Mouse (Mus musculus) hindbrain, embryonic 12.5 days (tissue): ENCODE measurements at regions not wholly inside any gene's neighbourhood (a gene's known extent, or its start where the extent isn't known, plus 50 kb on each side); places are given as distances from the start of the nearest gene placed in this dataset.

Source experiments
- ATAC-seq: fragments of 200-750 bp; cut with Nextera tagmentation; 2 replicates; pipeline ENCODE4 v1.8.0; 2017; ENCODE audit warnings: moderate TSS enrichment; ENCODE audit not compliant: low FRiP score
- H3K27ac ChIP-seq: fragments of 300-500 bp; sonication (generic); 2 replicates; pipeline ENCODE4 v1.5.1; 2016; ENCODE audit warnings: mild to moderate bottlenecking
- H3K27me3 ChIP-seq: fragments of 300-500 bp; sonication (generic); 2 replicates; pipeline ENCODE4 v1.6.1; 2016; ENCODE audit warnings: mild to moderate bottlenecking
- H3K36me3 ChIP-seq: fragments of 300-500 bp; sonication (generic); 2 replicates; pipeline ENCODE4 v1.6.1; 2016; ENCODE audit warnings: mild to moderate bottlenecking
- H3K4me1 ChIP-seq: fragments of 300-500 bp; sonication (generic); 2 replicates; pipeline ENCODE4 v1.6.1; 2016
- H3K4me2 ChIP-seq: fragments of 300-500 bp; sonication (generic); replicated peaks from 2 replicates; pipeline ENCODE4 v1.6.1; 2016; ENCODE audit warnings: mild to moderate bottlenecking
- H3K4me3 ChIP-seq: fragments of 300-500 bp; sonication (generic); 2 replicates; pipeline ENCODE4 v1.5.1; 2016; ENCODE audit warnings: mild to moderate bottlenecking
- H3K9ac ChIP-seq: fragments of 300-500 bp; sonication (generic); 2 replicates; pipeline ENCODE4 v1.6.1; 2016; ENCODE audit warnings: mild to moderate bottlenecking, moderate library complexity
- H3K9me3 ChIP-seq: fragments of 300-500 bp; sonication (generic); replicated peaks from 2 replicates; pipeline ENCODE4 v1.6.1; 2016; ENCODE audit warnings: mild to moderate bottlenecking
- WGBS: fragments of 180-500 bp; shearing (Covaris S2); methylation state at CpG from one replicate; pipeline ENCODE4 v1.1.7; 2016; 5-methylcytosine and 5-hydroxymethylcytosine counted together

- Histone ChIP-seq H3K9ac (no peak overlapping the region), H3K27me3 (no peaks in the 10 kb centered on the region), H3K27ac (no peak overlapping the region), H3K9me3 (0 out of 2 replicates have a peak, but pooled peaks cover 6% of the 10 kb centered on the region), H3K4me3 (no peak overlapping the region), H3K4me2 (no peak overlapping the region), H3K36me3 (no peaks in the 10 kb centered on the region), H3K4me1 (peaks cover 9% of the 10 kb centered on the region)
- ATAC-seq: peak; percentile 63; the same call in 1 of the 2 replicates
- 64% methylated on average over 6 of the region's 6 CpGs for WGBS
Measured at GRCm38 (mm10) chr9:61862071-61862480, 52.3 kb downstream of the Rplp1 start.

DNA sequence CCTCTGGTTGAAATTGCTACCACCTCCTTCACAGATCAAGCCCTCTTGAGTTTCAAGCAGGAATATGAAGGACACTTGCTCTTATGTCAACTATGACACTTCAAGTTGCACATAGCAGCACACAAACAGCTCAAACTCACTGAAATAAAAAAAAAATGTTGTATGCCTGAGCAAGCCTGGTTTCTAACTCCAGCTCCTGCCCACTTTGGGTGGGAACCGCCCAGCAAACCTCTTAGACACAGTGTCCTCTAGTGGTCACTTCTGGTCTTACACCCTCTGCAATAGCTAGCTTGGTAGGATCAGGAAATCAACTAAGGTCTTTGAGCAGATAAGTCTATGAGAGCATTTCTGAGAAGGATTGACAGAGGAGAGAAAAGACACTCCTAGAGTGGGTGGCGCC, 54.2 kb downstream of the Rplp1 start:
- Histone ChIP-seq H3K36me3 (no peaks in the 10 kb centered on the region), H3K27me3 (no peaks in the 10 kb centered on the region), H3K4me1 (peaks cover 14% of the 10 kb centered on the region), H3K4me2 (no peak overlapping the region), H3K4me3 (no peak overlapping the region), H3K9ac (no peak overlapping the region), H3K27ac (no peak overlapping the region), H3K9me3 (0 out of 2 replicates have a peak, but pooled peaks cover 6% of the 10 kb centered on the region)
- WGBS: 16% methylated on average over 2 of the region's 2 CpGs
- no peak for ATAC-seq

DNA sequence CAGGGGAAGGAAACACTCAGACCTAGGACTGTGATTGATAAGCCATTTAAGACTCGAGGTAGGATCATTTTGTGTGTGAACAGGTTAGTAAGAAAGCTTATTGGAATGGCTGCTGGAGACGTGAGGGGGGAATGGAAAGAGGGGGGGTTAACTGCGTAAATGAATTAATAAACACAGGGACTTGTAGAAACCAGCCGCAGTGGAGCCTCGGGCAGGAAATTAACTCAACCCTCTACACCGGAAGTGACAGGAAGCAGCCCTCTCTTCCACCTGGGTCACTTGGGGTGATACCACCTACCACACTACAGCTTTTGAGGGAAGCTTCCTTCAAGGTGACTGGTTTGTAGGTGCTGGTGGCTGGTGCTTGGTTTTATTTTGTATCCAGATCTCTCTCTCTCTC, 54.9 kb downstream of the Rplp1 start:
- Histone ChIP-seq H3K36me3 (no peaks in the 10 kb centered on the region), H3K4me3 (no peak overlapping the region), H3K27me3 (no peaks in the 10 kb centered on the region), H3K9me3 (0 out of 2 replicates have a peak, but pooled peaks cover 6% of the 10 kb centered on the region), H3K4me2 (no peak overlapping the region), H3K4me1 (peaks cover 14% of the 10 kb centered on the region), H3K27ac (no peak overlapping the region), H3K9ac (no peak overlapping the region)
- no peak for ATAC-seq
- 58% methylated on average over 6 of the region's 6 CpGs for WGBS

GRCm38 (mm10) chr9:61857817-61858216, 56.5 kb downstream of the Rplp1 start:
- H3K4me3 ChIP-seq: no peak overlapping the region
- H3K27ac ChIP-seq: no peak overlapping the region
- H3K9me3 ChIP-seq: no peaks in the 10 kb centered on the region
- H3K4me2 ChIP-seq: no peak overlapping the region
- H3K4me1 ChIP-seq: peaks cover 14% of the 10 kb centered on the region
- WGBS: 90% methylated on average over 6 of the region's 6 CpGs
- H3K9ac ChIP-seq: no peak overlapping the region
- ATAC-seq: no peak
- no peaks in the 10 kb centered on the region for H3K36me3 ChIP-seq
- H3K27me3 ChIP-seq: no peaks in the 10 kb centered on the region

GRCm38 (mm10) chr9:61856686-61857085, 57.7 kb downstream of the Rplp1 start:
- H3K4me1 ChIP-seq: peaks cover 14% of the 10 kb centered on the region
- no peaks in the 10 kb centered on the region for H3K36me3 ChIP-seq
- ATAC-seq: no peak
- H3K4me3 ChIP-seq: no peak overlapping the region
- WGBS: 95% methylated on average over 1 of the region's 1 CpGs
- no peaks in the 10 kb centered on the region for H3K27me3 ChIP-seq
- no peak overlapping the region for H3K27ac ChIP-seq
- H3K9me3 ChIP-seq: 0 out of 2 replicates have a peak, but pooled peaks cover 3% of the 10 kb centered on the region
- no peak overlapping the region for H3K9ac ChIP-seq
- H3K4me2 ChIP-seq: no peak overlapping the region

GRCm38 (mm10) chr9:61855686-61856085, 58.7 kb downstream of the Rplp1 start:
- Histone ChIP-seq H3K4me3 (no peak overlapping the region), H3K9ac (no peak overlapping the region), H3K4me1 (peaks cover 14% of the 10 kb centered on the region), H3K27me3 (no peaks in the 10 kb centered on the region), H3K36me3 (no peaks in the 10 kb centered on the region), H3K27ac (no peak overlapping the region), H3K4me2 (no peak overlapping the region), H3K9me3 (0 out of 2 replicates have a peak, but pooled peaks cover 3% of the 10 kb centered on the region)
- WGBS: 61% methylated on average over 11 of the region's 11 CpGs
- no peak for ATAC-seq

DNA sequence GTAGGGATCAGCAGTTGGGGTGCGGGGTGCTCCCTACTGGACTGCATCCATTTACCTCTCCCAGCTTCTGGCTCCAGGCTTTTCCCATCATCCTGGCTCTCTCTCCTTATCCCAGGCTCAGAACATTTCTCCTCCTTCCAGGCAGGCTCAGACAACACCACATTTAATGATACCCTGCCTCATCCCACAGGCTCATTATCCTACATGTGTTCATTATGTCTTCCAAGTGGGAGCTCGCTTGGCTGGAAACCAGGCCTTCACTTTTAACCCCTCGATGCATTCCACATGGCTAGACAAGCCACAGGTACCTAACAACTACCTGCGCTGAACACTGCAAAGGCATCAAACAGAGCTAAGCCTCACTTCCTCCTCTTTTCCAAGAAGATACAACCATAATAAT, 60.5 kb downstream of the Rplp1 start:
- H3K9me3 ChIP-seq: 0 out of 2 replicates have a peak, but pooled peaks cover 3% of the 10 kb centered on the region
- no peaks in the 10 kb centered on the region for H3K36me3 ChIP-seq
- 84% methylated on average over 4 of the region's 4 CpGs for WGBS
- H3K4me1 ChIP-seq: peaks cover 5% of the 10 kb centered on the region; the same call in 1 of the 2 replicates
- H3K27me3 ChIP-seq: no peaks in the 10 kb centered on the region
- no peak for ATAC-seq
- no peak overlapping the region for H3K9ac ChIP-seq
- H3K4me2 ChIP-seq: no peak overlapping the region
- no peak overlapping the region for H3K4me3 ChIP-seq
- no peak overlapping the region for H3K27ac ChIP-seq

- no peaks in the 10 kb centered on the region for H3K27me3 ChIP-seq
- no peaks in the 10 kb centered on the region for H3K36me3 ChIP-seq
- H3K4me2 ChIP-seq: no peak overlapping the region
- no peak overlapping the region for H3K4me3 ChIP-seq
- 96% methylated on average over 3 of the region's 3 CpGs for WGBS
- peaks cover 5% of the 10 kb centered on the region; the same call in 1 of the 2 replicates for H3K4me1 ChIP-seq
- no peak overlapping the region for H3K27ac ChIP-seq
- H3K9me3 ChIP-seq: 0 out of 2 replicates have a peak, but pooled peaks cover 3% of the 10 kb centered on the region
- ATAC-seq: no peak
- H3K9ac ChIP-seq: no peak overlapping the region
Measured at GRCm38 (mm10) chr9:61851331-61851730, 63.0 kb downstream of the Rplp1 start.

GRCm38 (mm10) chr9:61848401-61848800, 65.9 kb downstream of the Rplp1 start:
- Histone ChIP-seq H3K36me3 (no peaks in the 10 kb centered on the region), H3K4me3 (no peak overlapping the region), H3K27ac (no peak overlapping the region), H3K27me3 (no peaks in the 10 kb centered on the region), H3K9me3 (0 out of 2 replicates have a peak, but pooled peaks cover 3% of the 10 kb centered on the region), H3K9ac (no peak overlapping the region), H3K4me2 (no peak overlapping the region), H3K4me1 (no peaks in the 10 kb centered on the region)
- ATAC-seq: no peak
- 75% methylated on average over 2 of the region's 2 CpGs for WGBS

GRCm38 (mm10) chr9:61847496-61847895, 66.8 kb downstream of the Rplp1 start:
- no peak for ATAC-seq
- Histone ChIP-seq H3K27ac (no peak overlapping the region), H3K9ac (no peak overlapping the region), H3K4me2 (no peak overlapping the region), H3K4me1 (no peaks in the 10 kb centered on the region), H3K27me3 (no peaks in the 10 kb centered on the region), H3K36me3 (no peaks in the 10 kb centered on the region), H3K4me3 (no peak overlapping the region), H3K9me3 (no peaks in the 10 kb centered on the region)

- Histone ChIP-seq H3K9me3 (no peaks in the 10 kb centered on the region), H3K4me1 (no peaks in the 10 kb centered on the region), H3K4me3 (no peak overlapping the region), H3K27ac (no peak overlapping the region), H3K9ac (no peak overlapping the region), H3K36me3 (no peaks in the 10 kb centered on the region), H3K4me2 (no peak overlapping the region), H3K27me3 (no peaks in the 10 kb centered on the region; the same call in 1 of the 2 replicates)
- ATAC-seq: no peak
- WGBS: 87% methylated on average over 5 of the region's 5 CpGs
Measured at GRCm38 (mm10) chr9:61844645-61845044, 69.7 kb downstream of the Rplp1 start.

GRCm38 (mm10) chr9:61844141-61844540, 70.2 kb downstream of the Rplp1 start:
- no peak for ATAC-seq
- H3K9me3 ChIP-seq: no peaks in the 10 kb centered on the region
- H3K27ac ChIP-seq: no peak overlapping the region
- H3K4me3 ChIP-seq: no peak overlapping the region
- H3K27me3 ChIP-seq: no peaks in the 10 kb centered on the region; the same call in 1 of the 2 replicates
- H3K9ac ChIP-seq: no peak overlapping the region
- no peaks in the 10 kb centered on the region for H3K36me3 ChIP-seq
- no peak overlapping the region for H3K4me2 ChIP-seq
- H3K4me1 ChIP-seq: no peaks in the 10 kb centered on the region
- WGBS: 73% methylated on average over 8 of the region's 8 CpGs

GRCm38 (mm10) chr9:61843513-61843912, 70.8 kb downstream of the Rplp1 start:
- 72% methylated on average over 8 of the region's 8 CpGs for WGBS
- no peaks in the 10 kb centered on the region for H3K9me3 ChIP-seq

More at GRCm38 (mm10) chr9:61843513-61843912, 70.8 kb downstream of the Rplp1 start:
- no peak overlapping the region for H3K27ac ChIP-seq
- no peaks in the 10 kb centered on the region; the same call in 1 of the 2 replicates for H3K27me3 ChIP-seq
- H3K4me1 ChIP-seq: no peaks in the 10 kb centered on the region
- ATAC-seq: no peak
- no peak overlapping the region for H3K9ac ChIP-seq
- no peak overlapping the region for H3K4me3 ChIP-seq
- no peak overlapping the region for H3K4me2 ChIP-seq
- H3K36me3 ChIP-seq: no peaks in the 10 kb centered on the region
